Mouse (Mus musculus): Measurements from ENCODE around the gene Olfr522.
A peak's percentile ranks its signal among the peaks of the same experiment; 100 is the strongest.

The Olfr522 gene

GRCm38 (mm10) chr7:140164664-140165063, at the start of gene Olfr522:
Gene Olfr522 (minus strand): TSS chr7:140164764.
- DNase-seq = no peak

- DNase-seq = no peak
Observed at GRCm38 (mm10) chr7:140213841-140214240, 49.3 kb upstream of the Olfr522 start.

- no peak for DNase-seq
Observed at GRCm38 (mm10) chr7:140208677-140209076, 44.1 kb upstream of the Olfr522 start.

- DNase-seq = no peak
Observed at GRCm38 (mm10) chr7:140208153-140208552, 43.6 kb upstream of the Olfr522 start.

- no peak for DNase-seq
Observed at GRCm38 (mm10) chr7:140206904-140207303, 42.3 kb upstream of the Olfr522 start.

GRCm38 (mm10) chr7:140205864-140206263, 41.3 kb upstream of the Olfr522 start, which contains the start of gene Olfr524:
Gene Olfr524 (minus strand): TSS chr7:140205964.
- no peak for DNase-seq

- no peak for DNase-seq
Observed at GRCm38 (mm10) chr7:140201090-140201489, 36.5 kb upstream of the Olfr522 start.

GRCm38 (mm10) chr7:140196002-140196401, 31.4 kb upstream of the Olfr522 start:
- no peak for DNase-seq

GRCm38 (mm10) chr7:140194031-140194430, 29.5 kb upstream of the Olfr522 start:
- DNase-seq = no peak

GRCm38 (mm10) chr7:140192851-140193250, 28.3 kb upstream of the Olfr522 start:
- no peak for DNase-seq

- no peak for DNase-seq
Observed at GRCm38 (mm10) chr7:140192445-140192844, 27.9 kb upstream of the Olfr522 start.

- DNase-seq = no peak
Observed at GRCm38 (mm10) chr7:140190435-140190834, 25.9 kb upstream of the Olfr522 start.

- DNase-seq = no peak
Observed at GRCm38 (mm10) chr7:140188391-140189328, 24.1 kb upstream of the Olfr522 start.

- no peak for DNase-seq
Observed at GRCm38 (mm10) chr7:140187721-140188390, 23.3 kb upstream of the Olfr522 start.

- peak; percentile 59 for DNase-seq
Observed at GRCm38 (mm10) chr7:140186646-140187620, 22.4 kb upstream of the Olfr522 start.

- DNase-seq = no peak
Observed at GRCm38 (mm10) chr7:140184206-140184605, 19.6 kb upstream of the Olfr522 start.

GRCm38 (mm10) chr7:140180692-140181091, 16.1 kb upstream of the Olfr522 start:
- DNase-seq = no peak

- DNase-seq = peak; percentile 73
Observed at GRCm38 (mm10) chr7:140179176-140179575, 14.6 kb upstream of the Olfr522 start.

- DNase-seq = no peak
Observed at GRCm38 (mm10) chr7:140172936-140173335, 8.4 kb upstream of the Olfr522 start, which contains the start of gene Olfr523. Gene Olfr523 (plus strand): TSS chr7:140173217.

- peak; percentile 27 for DNase-seq
Observed at GRCm38 (mm10) chr7:140170863-140171262, 6.3 kb upstream of the Olfr522 start.

GRCm38 (mm10) chr7:140169386-140169785, 4.8 kb upstream of the Olfr522 start:
- DNase-seq = no peak

GRCm38 (mm10) chr7:140167950-140168349, 3.4 kb upstream of the Olfr522 start:
- DNase-seq = no peak

- no peak for DNase-seq
Observed at GRCm38 (mm10) chr7:140160363-140160762, 4.2 kb downstream of the Olfr522 start.

All from kidney, adult 11 months (tissue).